Comparison of ENCODE assay signal across 10 mouse cellular contexts in genomic region chr10:24928072-24928471, GRCm38 (mm10). TPM values are rescaled to one million over a fixed set of nuclear protein-coding genes. Genes with fewer than 3 reads are reported as not detected.
A peak's percentile ranks its signal among the peaks of the same experiment; 100 is the strongest.
DNase-seq lines count a peak whose midpoint lies in the region; ATAC-seq and TF ChIP-seq lines count a peak whose summit lies in the region.
"Had no signal": no experiment of that assay in that cellular context is flagged by ENCODE, and none has a peak within 500 bp of the region (broad histone marks: within the 10 kb centered on the region; RNA-seq: fewer than 3 reads in every experiment).

No protein-coding gene starts in this region.

- no peaks in the 10 kb centered on the region for H3K9me3 ChIP-seq in embryonic facial prominence, embryonic 14.5 days (ENCODE audit: control insufficient read depth, low read length)
- no peaks in the 10 kb centered on the region for H3K9me3 ChIP-seq in liver, embryonic 12.5 days (replicated peaks)
- no peaks in the 10 kb centered on the region for H3K9me3 ChIP-seq in stomach, embryonic 14.5 days (ENCODE audit: control insufficient read depth, low read depth, low read length)
- H3K9me3 ChIP-seq in midbrain, embryonic 15.5 days = no peaks in the 10 kb centered on the region
- H3K9me3 ChIP-seq: forebrain, embryonic 10.5 days; midbrain, embryonic 12.5 days had no signal

- no peaks in the 10 kb centered on the region for H3K27me3 ChIP-seq in spleen, adult 2 months (ENCODE audit: control insufficient read depth, insufficient read depth, low read length)
- no peaks in the 10 kb centered on the region for H3K27me3 ChIP-seq in embryonic facial prominence, embryonic 14.5 days (replicated peaks; ENCODE audit: control insufficient read depth, insufficient read depth, low read length)
- H3K27me3 ChIP-seq in liver, embryonic 12.5 days (replicated peaks) = no peaks in the 10 kb centered on the region
- no peaks in the 10 kb centered on the region for H3K27me3 ChIP-seq in stomach, embryonic 14.5 days (ENCODE audit: control insufficient read depth, insufficient read depth, low read length)
- H3K27me3 ChIP-seq in midbrain, embryonic 15.5 days (replicated peaks) = no peaks in the 10 kb centered on the region
- H3K27me3 ChIP-seq: midbrain, embryonic 12.5 days had no signal

- H3K4me2 ChIP-seq in embryonic facial prominence, embryonic 14.5 days (ENCODE audit: low read depth, low read length) = peak overlapping the region; percentile 12; the same call in 1 of the 2 replicates
- H3K4me2 ChIP-seq in liver, embryonic 12.5 days = peak overlapping the region; percentile 42
- peak overlapping the region; percentile 32; the same call in 1 of the 2 replicates for H3K4me2 ChIP-seq in stomach, embryonic 14.5 days (replicated peaks; ENCODE audit: low read depth, low read length)
- H3K4me2 ChIP-seq in midbrain, embryonic 15.5 days = no peak overlapping the region
- H3K4me2 ChIP-seq: midbrain, embryonic 12.5 days had no signal

- H3K4me3 ChIP-seq in spleen, adult 2 months (ENCODE audit: extremely low read depth, insufficient read depth, insufficient read length) = peak overlapping the region; percentile 41; the same call in 1 of the 2 replicates
- no peak overlapping the region for H3K4me3 ChIP-seq in embryonic facial prominence, embryonic 14.5 days (ENCODE audit: low read depth, low read length)
- H3K4me3 ChIP-seq in liver, embryonic 12.5 days = no peak overlapping the region
- no peak overlapping the region for H3K4me3 ChIP-seq in stomach, embryonic 14.5 days (ENCODE audit: low read depth, low read length)
- no peak overlapping the region for H3K4me3 ChIP-seq in left cerebral cortex, adult 2 months
- H3K4me3 ChIP-seq in midbrain, embryonic 15.5 days = no peak overlapping the region
- H3K4me3 ChIP-seq: forebrain, embryonic 10.5 days; midbrain, embryonic 12.5 days had no signal

- no peak for TF ChIP-seq POLR2A in spleen, adult 2 months (IDR thresholded peaks at IDR 0.05; ENCODE audit: low read depth, low read length)

- no peak overlapping the region for H3K9ac ChIP-seq in embryonic facial prominence, embryonic 14.5 days (ENCODE audit: low read depth, low read length)
- H3K9ac ChIP-seq in liver, embryonic 12.5 days = no peak overlapping the region
- no peak overlapping the region for H3K9ac ChIP-seq in stomach, embryonic 14.5 days (replicated peaks; ENCODE audit: low read depth, low read length)
- no peak overlapping the region for H3K9ac ChIP-seq in midbrain, embryonic 15.5 days
- H3K9ac ChIP-seq: midbrain, embryonic 12.5 days had no signal

- peaks cover 5% of the 10 kb centered on the region; the same call in 1 of the 2 replicates for H3K4me1 ChIP-seq in spleen, adult 2 months (ENCODE audit: control insufficient read depth, insufficient read depth, insufficient read length)
- peaks cover 11% of the 10 kb centered on the region for H3K4me1 ChIP-seq in embryonic facial prominence, embryonic 14.5 days (ENCODE audit: control insufficient read depth, insufficient read depth, low read length)
- peaks cover 10% of the 10 kb centered on the region for H3K4me1 ChIP-seq in liver, embryonic 12.5 days
- H3K4me1 ChIP-seq in stomach, embryonic 14.5 days (ENCODE audit: control insufficient read depth, insufficient read depth, low read length) = peaks cover 14% of the 10 kb centered on the region
- no peaks in the 10 kb centered on the region for H3K4me1 ChIP-seq in midbrain, embryonic 15.5 days
- H3K4me1 ChIP-seq: midbrain, embryonic 12.5 days had no signal

- H3K36me3 ChIP-seq in spleen, adult 2 months (ENCODE audit: control insufficient read depth, insufficient read depth, low read length) = no peaks in the 10 kb centered on the region
- H3K36me3 ChIP-seq in embryonic facial prominence, embryonic 14.5 days (ENCODE audit: control insufficient read depth, insufficient read depth, low read length) = no peaks in the 10 kb centered on the region
- H3K36me3 ChIP-seq in liver, embryonic 12.5 days = no peaks in the 10 kb centered on the region
- H3K36me3 ChIP-seq in stomach, embryonic 14.5 days (ENCODE audit: control insufficient read depth, insufficient read depth, low read length) = no peaks in the 10 kb centered on the region
- no peaks in the 10 kb centered on the region for H3K36me3 ChIP-seq in midbrain, embryonic 15.5 days (replicated peaks)
- H3K36me3 ChIP-seq: forebrain, embryonic 10.5 days; midbrain, embryonic 12.5 days had no signal

- WGBS in spleen, adult 2 months = 10% methylated on average over 12 of the region's 12 CpGs
- 20% methylated on average over 12 of the region's 12 CpGs for WGBS in embryonic facial prominence, embryonic 14.5 days
- WGBS in liver, embryonic 12.5 days (ENCODE audit: insufficient replicate concordance) = 23% methylated on average over 12 of the region's 12 CpGs
- 7% methylated on average over 12 of the region's 12 CpGs for WGBS in stomach, embryonic 14.5 days
- 52% methylated on average over 12 of the region's 12 CpGs for WGBS in midbrain, embryonic 15.5 days

- DNase-seq in spleen, adult 2 months (ENCODE audit: low read depth in 1 of 2, low spot score in 2 of 2) = no peak
- no peak for DNase-seq in spleen, adult 12 weeks (ENCODE audit: low spot score)
- DNase-seq in embryonic facial prominence, embryonic 14.5 days (ENCODE audit: low spot score) = no peak
- DNase-seq in left cerebral cortex, adult 2 months (ENCODE audit: extremely low spot score in 1 of 2, low spot score in 2 of 2) = no peak

- intact Hi-C loops in left cerebral cortex, adult 2 months (cut with DNase I) = no loop called here

- TF ChIP-seq CTCF in spleen, adult 2 months (IDR thresholded peaks at IDR 0.05; ENCODE audit: extremely low read depth, insufficient read depth, insufficient read length, insufficient replicate concordance) = no peak
- no peak for TF ChIP-seq CTCF in left cerebral cortex, adult 2 months (IDR thresholded peaks at IDR 0.05)

- no peak overlapping the region; the same call in 1 of the 2 replicates for H3K27ac ChIP-seq in spleen, adult 2 months (ENCODE audit: insufficient read depth, low read length)
- H3K27ac ChIP-seq in embryonic facial prominence, embryonic 14.5 days (replicated peaks; ENCODE audit: low read depth, low read length) = no peak overlapping the region
- no peak overlapping the region for H3K27ac ChIP-seq in liver, embryonic 12.5 days
- H3K27ac ChIP-seq in stomach, embryonic 14.5 days (ENCODE audit: low read length) = no peak overlapping the region
- H3K27ac ChIP-seq in left cerebral cortex, adult 2 months = no peak overlapping the region
- H3K27ac ChIP-seq in midbrain, embryonic 15.5 days = no peak overlapping the region
- H3K27ac ChIP-seq: forebrain, embryonic 10.5 days; midbrain, embryonic 12.5 days had no signal

- no peak for ATAC-seq in embryonic facial prominence, embryonic 14.5 days (ENCODE audit: low read depth)
- no peak for ATAC-seq in liver, embryonic 12.5 days
- no peak for ATAC-seq in stomach, embryonic 14.5 days (ENCODE audit: insufficient number of reproducible peaks, insufficient read depth, low FRiP score, low read depth)
- ATAC-seq in erythroblast, adult 5-6 weeks (replicated peaks; ENCODE audit: low FRiP score, poor library complexity, severe bottlenecking) = no peak
- ATAC-seq in midbrain, embryonic 15.5 days (replicated peaks) = no peak

RNA-seq across cellular contexts. Expression of gene Arg1, which starts 0.8 kb away (rescaled TPM):
- polyA plus RNA-seq in spleen, adult 2 months (2012; rRNA removed) = not detected in 2 replicates
- polyA plus RNA-seq in embryonic facial prominence, embryonic 14.5 days (2014; fragmentation: Nextera tagmentation; extraction: Ambion mirVana) = 5.1 and 5.3 TPM in 2 replicates
- 3.6 and 4.0 TPM in 2 replicates for polyA plus RNA-seq in liver, embryonic 12.5 days (2016; fragmentation: Nextera tagmentation; extraction: Ambion mirVana)
- polyA plus RNA-seq in stomach, embryonic 14.5 days (2014; fragmentation: Nextera tagmentation; extraction: Ambion mirVana) = 12.4 and 14.4 TPM in 2 replicates
- not detected in 2 replicates for total RNA-seq in erythroblast, adult 5-6 weeks (2015; ENCODE audit: low replicate concordance)
- 0.42 and 0.77 TPM in 2 replicates for total RNA-seq in erythroblast, adult 5-6 weeks (2017; ENCODE audit: low replicate concordance)
- total RNA-seq in left cerebral cortex, adult 2 months (2021) = not detected
- 0.83 and 1.1 TPM in 2 replicates for polyA plus RNA-seq in midbrain, embryonic 15.5 days (2015; fragmentation: Nextera tagmentation; extraction: Ambion mirVana)

RNA-seq across cellular contexts. Expression of gene Med23, which starts 58.3 kb away (rescaled TPM):
- 12.6 and 14.4 TPM in 2 replicates for polyA plus RNA-seq in spleen, adult 2 months (2012; rRNA removed)
- polyA plus RNA-seq in embryonic facial prominence, embryonic 14.5 days (2014; fragmentation: Nextera tagmentation; extraction: Ambion mirVana) = 17.7 and 24.3 TPM in 2 replicates
- 11.3 and 11.6 TPM in 2 replicates for polyA plus RNA-seq in liver, embryonic 12.5 days (2016; fragmentation: Nextera tagmentation; extraction: Ambion mirVana)
- polyA plus RNA-seq in stomach, embryonic 14.5 days (2014; fragmentation: Nextera tagmentation; extraction: Ambion mirVana) = 29.1 and 30.9 TPM in 2 replicates
- 5.2 and 7.9 TPM in 2 replicates for total RNA-seq in erythroblast, adult 5-6 weeks (2015; ENCODE audit: low replicate concordance)
- total RNA-seq in erythroblast, adult 5-6 weeks (2017; ENCODE audit: low replicate concordance) = 9.1 and 12.2 TPM in 2 replicates
- total RNA-seq in left cerebral cortex, adult 2 months (2021) = 10 to 100 TPM; 32.7 to 37.2 TPM
- polyA plus RNA-seq in midbrain, embryonic 15.5 days (2015; fragmentation: Nextera tagmentation; extraction: Ambion mirVana) = 28.7 and 29.1 TPM in 2 replicates
